Mouse (Mus musculus) left cerebral cortex, adult 9 months (tissue): ENCODE data around the gene Pou3f1.

Experiments used
- DNase-seq, 2 experiments: peaks; one replicate each; pipeline ENCODE4 v3.0.0; 2022; ENCODE audit warnings: low spot score in 2 of 2

Pou3f1 gene

DNA sequence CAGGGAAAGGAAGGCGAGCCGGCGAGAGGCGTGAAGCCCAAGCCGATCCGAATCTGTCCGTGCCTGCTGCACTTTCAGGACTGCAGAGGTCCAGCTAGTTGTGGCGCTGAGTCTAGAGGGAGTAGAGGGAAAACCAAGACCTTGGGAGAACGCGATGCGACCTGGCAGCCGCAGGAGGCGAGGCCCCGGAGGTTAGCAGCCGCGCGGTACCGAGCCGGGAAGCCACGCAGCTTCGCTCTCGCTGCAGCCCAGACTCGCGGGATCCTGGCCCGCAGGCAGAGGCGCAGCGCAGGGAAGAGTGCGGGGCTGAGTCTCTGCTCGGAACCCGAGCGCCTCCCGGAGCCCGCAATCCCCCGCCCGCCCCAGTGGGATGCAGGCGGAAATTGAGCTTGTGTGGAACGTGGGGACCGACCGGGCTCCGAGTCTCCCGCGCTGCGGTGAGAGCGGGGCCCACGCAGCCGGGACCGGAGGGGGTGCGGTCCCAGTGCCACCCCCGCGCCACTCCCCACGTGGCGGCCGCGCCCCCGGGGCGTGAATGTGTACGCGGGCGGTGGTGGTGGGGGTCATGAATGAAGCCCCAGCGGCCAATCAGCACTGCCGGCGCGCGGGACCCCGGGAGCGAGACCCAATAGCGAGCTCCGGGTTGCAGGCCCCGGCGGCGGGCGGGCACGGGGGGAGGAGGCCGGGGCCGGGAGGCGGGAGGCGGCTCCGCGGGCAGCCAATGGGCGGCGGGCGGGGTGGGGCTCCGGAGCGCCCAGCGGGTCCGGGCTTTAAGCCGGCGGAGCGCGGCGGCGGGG, 445 bp downstream of the Pou3f1 start:
- peak; percentile 76 to 87 for DNase-seq

DNA sequence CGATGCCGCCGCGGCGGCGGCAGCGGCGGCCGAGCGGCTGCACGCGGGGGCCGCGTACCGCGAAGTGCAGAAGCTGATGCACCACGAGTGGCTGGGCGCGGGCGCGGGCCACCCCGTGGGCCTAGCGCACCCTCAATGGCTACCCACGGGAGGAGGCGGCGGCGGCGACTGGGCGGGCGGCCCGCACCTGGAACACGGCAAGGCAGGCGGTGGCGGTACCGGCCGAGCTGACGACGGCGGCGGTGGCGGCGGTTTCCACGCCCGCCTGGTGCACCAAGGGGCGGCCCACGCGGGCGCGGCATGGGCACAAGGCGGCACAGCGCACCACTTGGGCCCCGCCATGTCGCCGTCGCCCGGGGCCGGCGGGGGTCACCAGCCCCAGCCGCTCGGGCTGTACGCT, 1.2 kb downstream of the Pou3f1 start:
- no peak for DNase-seq

DNA sequence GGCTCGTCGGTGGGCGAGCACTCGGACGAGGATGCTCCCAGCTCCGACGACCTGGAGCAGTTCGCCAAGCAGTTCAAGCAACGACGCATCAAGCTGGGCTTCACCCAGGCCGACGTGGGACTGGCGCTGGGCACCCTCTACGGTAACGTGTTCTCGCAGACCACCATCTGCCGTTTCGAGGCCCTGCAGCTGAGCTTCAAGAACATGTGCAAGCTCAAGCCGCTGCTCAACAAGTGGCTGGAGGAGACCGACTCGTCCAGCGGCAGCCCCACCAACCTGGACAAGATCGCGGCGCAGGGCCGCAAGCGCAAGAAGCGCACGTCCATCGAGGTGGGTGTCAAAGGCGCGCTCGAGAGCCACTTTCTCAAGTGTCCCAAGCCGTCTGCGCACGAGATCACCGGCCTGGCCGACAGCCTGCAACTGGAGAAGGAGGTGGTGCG, 1.8 kb downstream of the Pou3f1 start:
- no peak for DNase-seq

GRCm38 (mm10) chr4:124659251-124660217, 2.9 kb downstream of the Pou3f1 start:
- DNase-seq, result no peak

- DNase-seq, result no peak
Measured at GRCm38 (mm10) chr4:124660603-124661002, 4.0 kb downstream of the Pou3f1 start.

DNA sequence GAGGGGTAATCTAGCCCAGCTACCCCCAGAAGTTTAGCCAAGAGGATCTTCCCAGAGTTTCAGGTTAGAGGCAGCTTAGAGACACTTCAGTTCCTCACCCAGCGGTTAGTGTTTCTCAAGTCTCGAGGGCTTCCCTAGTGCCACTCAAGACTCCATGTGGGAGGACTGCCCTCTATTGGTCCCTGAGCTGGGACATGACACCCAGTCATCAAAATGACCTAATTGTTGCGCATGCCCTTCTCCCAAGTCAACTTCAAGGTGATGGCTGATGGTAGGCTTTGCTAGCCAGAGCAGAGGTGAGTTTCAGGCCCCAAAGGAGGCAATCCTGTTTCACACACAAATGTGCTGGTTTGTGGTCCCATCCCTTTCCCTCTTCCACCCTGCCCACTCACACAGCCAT, 6.4 kb downstream of the Pou3f1 start:
- DNase-seq, result no peak

- no peak for DNase-seq
Measured at GRCm38 (mm10) chr4:124664185-124664584, 7.6 kb downstream of the Pou3f1 start.

DNA sequence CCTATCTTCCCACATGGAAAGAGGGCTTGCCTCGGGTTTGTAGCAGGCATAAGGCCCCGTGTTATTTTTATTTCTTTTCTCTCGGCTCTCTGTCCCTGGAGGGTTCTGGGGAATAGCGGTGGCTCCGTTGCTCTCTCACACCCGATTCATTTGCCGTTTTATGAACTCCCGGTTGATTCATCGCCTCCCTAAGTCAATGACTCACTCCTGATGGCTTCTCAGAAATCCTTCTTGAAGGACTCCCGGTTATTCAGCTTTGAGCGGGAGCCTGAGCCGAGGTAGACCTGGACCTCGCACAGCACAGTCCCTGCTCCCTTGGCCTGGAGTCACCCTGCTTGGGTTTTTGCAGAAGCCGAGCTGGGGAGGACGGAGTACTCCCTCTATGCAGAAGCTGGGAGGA, 8.0 kb downstream of the Pou3f1 start:
- no peak for DNase-seq

DNA sequence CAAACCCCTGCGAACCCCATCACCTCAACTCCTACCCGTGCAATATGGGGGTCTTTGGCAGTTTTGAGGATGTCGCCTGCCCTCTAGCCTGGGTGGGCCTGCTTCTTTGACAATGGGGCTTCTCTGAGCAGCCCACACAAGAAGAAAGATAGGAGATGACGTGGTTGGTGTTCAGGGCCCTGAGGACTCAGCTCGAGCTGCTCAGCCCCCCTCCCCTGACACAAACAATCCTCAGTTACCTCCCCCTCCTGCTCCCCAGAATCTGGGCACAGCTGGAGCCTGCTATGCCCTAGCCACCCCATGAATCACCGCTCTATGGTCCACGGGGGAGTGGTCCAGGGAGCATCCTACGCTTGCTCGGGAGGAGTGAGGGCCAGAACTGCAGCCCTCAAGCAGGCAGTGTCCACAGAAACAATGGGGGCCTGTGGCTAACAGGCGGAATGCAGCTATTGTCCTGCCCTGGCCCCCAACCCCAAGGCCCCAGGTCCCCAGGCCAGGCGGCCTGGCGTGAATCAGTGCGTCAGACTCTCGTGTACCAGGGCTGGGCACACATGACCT, 10.9 kb downstream of the Pou3f1 start:
- no peak for DNase-seq

- DNase-seq, result no peak
Measured at GRCm38 (mm10) chr4:124668078-124668477, 11.5 kb downstream of the Pou3f1 start.

- no peak for DNase-seq
Measured at GRCm38 (mm10) chr4:124670232-124670631, 13.6 kb downstream of the Pou3f1 start.

GRCm38 (mm10) chr4:124671583-124671982, 15.0 kb downstream of the Pou3f1 start:
- no peak for DNase-seq

DNA sequence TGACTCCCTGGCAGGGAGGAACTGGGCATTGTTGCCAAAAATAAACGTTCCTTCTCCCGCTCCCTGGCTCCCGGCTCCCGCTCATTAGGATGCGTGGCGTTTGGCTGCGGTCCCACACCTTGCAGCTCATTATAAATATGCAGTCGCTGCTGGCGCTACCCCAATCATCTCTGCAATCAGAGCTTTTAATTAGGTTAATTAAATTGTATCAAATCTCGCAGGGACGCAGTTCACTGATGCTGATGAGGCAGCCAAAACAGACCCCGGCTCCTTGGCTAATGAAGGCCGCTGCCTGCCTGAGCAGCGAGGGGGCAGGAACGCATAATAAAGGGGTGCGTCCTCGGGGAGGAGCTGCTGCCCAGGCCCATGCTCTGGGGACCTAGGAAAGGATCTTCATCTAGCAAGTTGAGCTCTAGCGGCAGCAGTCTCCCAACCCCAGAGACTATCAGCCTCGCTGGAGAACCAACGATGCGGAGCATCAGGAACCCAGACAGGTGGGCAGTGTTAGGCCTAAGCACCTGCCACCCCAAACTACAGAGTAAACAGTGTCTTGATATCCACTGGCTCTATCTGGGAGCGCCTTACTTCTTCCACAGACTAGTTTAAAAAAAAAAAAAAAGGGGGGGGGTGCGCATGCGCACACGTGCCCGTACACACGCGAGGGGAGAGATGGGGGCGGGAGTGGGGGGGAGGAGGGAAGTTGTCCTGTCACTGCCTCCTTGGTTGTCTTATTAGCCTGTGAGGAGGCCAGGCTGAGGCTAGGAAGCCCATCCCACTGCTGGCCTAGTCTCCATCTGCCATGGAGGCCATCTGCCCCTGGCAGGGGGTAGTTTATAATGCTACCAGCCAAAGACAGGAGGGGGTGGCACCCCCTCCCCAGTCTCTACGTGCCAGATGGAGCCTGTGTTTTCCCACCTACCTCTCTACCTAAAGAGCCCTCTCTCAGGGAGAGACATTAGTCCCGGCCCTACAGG, 16.0 kb downstream of the Pou3f1 start:
- no peak for DNase-seq

DNA sequence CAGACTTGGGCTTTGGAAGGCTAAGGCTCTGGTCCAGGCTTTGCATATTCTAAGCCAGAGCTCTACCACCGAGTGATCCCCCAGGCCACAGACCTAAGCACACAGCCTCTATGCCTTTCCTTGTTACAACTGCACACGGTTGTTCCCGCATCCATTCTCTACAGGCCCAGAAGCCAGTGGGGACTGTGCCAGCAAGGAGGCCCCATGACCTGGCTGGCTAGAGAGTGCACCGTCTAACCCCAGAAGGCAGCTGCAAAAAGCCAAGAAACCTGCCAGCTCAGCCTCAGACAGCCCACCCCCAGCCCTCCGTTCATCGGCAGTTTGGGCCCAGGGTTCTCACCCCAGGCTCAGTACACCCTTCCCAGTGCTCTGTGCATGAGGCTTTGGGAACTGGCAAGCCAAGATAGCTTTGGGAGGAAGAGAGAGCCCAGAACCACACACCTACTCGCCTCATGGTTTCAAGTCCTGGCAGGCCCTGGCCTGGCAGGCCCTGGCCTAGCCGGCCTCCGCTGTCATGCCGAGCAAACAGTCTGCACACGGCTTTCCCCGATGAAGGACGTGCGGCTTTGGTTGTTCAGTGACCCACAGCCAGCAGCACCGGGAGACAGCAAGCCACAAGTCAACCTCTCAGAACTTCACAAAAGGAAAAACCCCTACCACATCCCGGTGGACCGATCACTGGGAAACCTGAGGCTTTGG, 17.9 kb downstream of the Pou3f1 start:
- DNase-seq, result no peak

DNA sequence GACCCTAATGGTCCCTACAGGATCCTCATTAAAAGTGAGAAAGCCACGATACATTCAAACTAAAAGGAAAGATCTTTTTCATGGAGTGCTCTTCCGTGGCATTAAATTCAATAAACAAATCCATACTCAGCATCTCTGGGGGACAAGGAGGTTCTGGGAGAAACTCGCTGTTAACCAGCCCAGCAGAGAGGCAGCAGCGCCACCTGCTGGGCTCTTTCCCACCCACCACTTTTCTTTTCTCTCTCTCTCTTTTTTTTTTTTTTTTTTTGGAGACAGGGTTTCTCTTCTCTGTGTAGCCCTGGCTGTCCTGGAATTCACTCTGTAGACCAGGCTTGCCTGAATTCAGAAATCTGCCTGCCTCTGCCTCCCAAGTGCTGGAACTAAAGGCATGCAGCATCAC, 18.4 kb downstream of the Pou3f1 start:
- DNase-seq, result peak in 1 of 2 experiments; percentile 68

DNA sequence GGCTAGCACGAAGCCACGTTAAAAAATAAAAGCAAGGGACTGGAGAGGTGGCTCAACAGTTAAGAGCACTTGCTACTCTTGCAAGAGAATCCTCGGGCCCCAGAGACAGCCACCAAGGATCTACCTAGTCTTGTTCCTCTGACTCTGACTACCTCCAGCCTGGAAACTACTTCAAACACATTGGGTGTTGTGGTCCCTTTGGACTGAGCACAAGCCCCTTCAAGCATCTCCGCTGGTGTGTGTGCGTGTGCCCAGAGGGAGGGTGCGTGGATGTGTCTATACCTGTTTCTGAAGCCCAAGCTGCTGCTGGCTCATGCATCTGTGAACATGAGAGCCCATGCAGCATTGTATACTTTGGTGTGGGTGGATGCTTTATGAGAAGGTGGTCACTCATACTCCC, 19.4 kb downstream of the Pou3f1 start:
- no peak for DNase-seq

- DNase-seq, result no peak
Measured at GRCm38 (mm10) chr4:124682270-124682669, 25.7 kb downstream of the Pou3f1 start.

DNA sequence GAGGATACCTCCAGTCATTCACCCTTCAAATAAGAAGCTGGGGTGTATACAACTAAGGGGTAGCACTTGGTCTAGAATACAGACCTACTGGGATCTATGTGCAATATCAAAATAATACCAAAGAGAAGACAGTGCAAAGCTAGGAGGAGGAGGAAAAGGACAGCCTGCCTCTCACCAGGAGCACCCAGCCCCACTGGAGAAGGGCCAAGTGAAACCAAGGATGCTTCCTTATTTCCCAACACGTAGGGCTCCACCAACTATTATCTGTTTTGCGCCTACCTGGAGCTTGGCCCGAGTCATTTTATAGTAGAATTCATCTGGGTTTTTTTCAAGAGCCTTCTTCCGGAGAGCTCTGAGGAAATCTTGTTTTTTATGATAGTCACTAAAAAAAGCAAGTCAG, 26.9 kb downstream of the Pou3f1 start:
- no peak for DNase-seq

DNA sequence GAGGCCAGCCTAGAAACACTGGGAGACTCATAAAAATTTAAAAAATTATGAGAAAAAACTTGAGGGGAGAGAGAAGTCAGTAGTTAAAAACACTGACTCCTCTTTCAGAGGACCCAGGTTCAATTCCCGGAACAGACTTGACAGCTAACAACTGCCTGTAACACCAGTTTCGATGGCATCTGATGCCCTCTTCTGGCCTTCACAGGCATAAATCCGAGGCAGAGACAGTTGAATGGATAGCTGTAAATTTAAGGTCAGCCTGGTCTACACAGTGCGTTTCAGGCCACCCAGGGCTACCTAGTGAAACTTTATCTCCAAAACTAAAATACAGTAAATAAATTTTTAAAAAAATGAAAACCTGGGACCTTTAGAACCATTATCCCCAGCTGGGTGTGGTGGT, 28.4 kb downstream of the Pou3f1 start:
- no peak for DNase-seq

GRCm38 (mm10) chr4:124685453-124685852, 28.8 kb downstream of the Pou3f1 start:
- DNase-seq, result no peak
